Mouse (Mus musculus) B cell, adult 2 months (primary cell): ENCODE measurements around the gene Tmem169.
"Not testable (repeated sequence)": the region's sequence is repeated elsewhere in the genome, so short reads cannot be mapped to it uniquely, and the experiment has no call there.

Experiments used
- DNase-seq, 2 experiments: peaks; one replicate each; pipeline ENCODE4 v3.0.0; 2022

Gene Tmem169

DNA sequence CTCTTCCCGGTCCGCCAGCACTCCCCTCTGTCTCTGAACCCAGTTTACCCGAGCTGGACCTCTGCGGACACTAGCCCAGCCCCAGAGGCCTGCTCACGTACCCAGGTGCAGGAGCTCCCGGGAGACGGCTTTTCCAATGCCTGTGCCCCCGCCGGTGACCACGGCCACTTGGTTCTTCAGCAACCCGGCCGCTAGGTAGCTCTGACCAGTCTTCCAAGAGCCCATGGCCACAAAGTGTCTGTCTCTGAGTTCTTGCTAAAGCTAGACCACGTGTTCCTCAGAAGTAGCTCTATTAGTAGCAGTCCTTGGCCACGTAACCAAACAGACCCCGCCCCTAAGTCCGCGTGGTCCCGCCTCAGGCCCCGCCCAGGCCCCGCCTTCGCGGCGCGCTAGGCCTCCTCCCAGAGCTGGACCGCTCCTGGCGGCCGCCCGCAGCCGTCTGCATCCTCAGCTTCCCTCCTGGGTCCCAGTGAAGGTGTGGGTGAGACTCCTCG is at the start of gene Tmem169, which contains the start of gene Pecr:
Tmem169 (plus strand) TSS at position 378 of the 494 bp plus-strand sequence.
Pecr (minus strand) TSS at position 323 of the 494 bp plus-strand sequence.
- DNase-seq, result peak; percentile 93 to 94

- peak; percentile 55 to 59 for DNase-seq
These were observed 47.7 kb upstream of the Tmem169 start for GRCm38 (mm10) chr1:72236363-72237006.

DNA sequence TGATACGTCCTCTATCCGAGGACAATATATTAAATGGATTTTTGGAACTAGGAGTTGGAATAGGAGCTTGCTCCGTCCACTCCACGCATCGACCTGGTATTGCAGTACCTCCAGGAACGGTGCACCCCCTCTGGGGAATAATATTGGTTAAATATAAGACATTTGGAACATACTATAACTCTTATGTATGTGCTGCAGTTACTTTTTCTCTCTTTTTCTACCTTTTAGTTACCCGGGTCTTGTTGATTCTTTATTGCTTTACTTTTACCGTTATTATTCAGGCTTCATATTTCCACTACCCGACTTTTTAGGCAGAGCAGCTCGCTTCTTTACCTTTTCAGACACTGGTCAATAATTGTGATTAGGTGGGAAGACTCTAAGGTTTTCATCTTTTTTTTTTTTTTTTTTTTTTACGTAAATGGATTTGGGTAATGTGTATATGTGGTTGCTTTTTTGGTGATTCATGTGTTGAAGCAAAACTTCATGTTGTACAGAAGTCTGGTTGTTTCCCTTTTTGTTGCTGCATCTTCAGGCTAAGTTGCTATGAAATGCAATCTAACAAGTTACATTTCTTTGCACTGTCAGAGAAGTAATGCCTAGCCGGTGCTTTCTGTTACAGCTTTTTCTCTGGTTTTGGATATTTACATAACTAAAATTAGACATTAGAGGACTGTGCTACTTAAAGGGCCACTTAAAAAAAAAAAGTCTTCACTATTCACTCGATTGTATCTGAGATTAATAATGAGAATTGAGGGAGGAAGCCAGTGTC is 47.0 kb upstream of the Tmem169 start:
- peak; percentile 59 to 62 for DNase-seq

DNA sequence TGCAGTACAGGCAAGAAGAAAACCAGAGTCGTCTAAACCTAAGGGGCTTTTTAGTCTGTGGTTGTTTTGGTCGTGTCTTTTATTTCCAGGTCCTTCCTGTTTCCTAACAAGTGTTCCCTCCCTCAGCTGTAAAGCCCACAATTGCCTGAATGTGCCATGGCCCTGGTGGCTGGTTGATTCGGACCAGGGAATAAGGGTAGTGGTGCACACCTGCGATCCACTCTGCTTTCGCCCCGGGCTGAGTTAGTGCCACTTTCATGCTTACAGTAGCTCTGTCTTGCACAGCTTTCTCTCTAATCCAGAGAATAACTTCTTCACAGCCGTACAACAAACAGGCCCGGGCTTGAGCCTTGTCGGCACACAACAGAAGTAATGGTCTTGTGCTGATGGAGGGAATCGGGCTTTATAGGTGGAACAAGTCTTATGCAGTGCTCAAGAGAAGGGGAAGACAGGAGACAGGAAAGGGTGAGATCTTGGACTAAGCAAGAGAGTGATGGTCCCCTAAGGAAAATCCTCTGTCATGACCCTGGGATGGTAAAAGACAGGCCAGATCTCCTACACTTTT is 46.1 kb upstream of the Tmem169 start:
- no peak for DNase-seq

DNA sequence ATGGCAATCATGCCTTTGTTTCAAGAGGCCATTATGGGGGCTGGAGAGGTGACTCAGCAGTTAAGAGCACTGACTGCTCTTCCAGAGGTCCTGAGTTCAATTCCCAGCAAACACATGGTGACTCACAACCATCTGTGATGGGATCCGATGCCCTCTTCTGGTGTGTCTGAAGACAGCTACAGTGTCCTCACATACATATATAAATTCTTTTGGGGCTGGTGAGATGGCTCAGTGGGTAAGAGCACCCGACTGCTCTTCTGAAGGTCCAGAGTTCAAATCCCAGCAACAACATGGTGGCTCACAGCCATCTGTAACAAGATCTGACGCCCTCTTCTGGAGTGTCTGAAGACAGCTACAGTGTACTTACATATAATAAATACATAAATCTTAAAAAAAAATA is 45.1 kb upstream of the Tmem169 start:
- DNase-seq, result not testable (repeated sequence)

DNA sequence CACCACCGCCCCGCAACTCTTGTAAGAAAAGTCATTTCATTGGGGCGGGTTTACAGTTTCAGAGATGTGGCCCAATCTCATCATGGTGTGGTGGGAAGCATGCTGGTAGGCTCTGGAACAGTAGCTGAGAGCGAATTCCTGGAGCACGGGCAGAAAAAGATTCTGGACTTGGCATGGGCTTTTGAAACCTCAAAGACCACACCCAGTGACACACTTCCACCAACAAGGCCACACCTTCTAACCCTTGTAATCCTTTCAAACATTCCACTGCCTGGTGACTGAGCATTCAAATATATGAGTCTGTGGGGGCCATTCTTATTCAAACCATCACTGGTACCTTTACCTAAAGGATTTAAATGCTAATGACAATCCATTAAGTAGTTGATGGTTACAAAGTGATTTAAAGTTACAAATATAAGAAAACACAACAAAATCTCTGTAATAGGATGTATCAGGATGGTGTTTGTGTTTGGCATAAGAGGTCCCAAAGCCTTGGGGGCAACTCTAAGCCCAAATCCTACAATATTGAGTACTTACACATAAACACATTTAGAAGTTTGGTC is 41.5 kb upstream of the Tmem169 start:
- no peak for DNase-seq

GRCm38 (mm10) chr1:72243656-72244316 is 40.4 kb upstream of the Tmem169 start:
- peak; percentile 98 to 99 for DNase-seq

DNA sequence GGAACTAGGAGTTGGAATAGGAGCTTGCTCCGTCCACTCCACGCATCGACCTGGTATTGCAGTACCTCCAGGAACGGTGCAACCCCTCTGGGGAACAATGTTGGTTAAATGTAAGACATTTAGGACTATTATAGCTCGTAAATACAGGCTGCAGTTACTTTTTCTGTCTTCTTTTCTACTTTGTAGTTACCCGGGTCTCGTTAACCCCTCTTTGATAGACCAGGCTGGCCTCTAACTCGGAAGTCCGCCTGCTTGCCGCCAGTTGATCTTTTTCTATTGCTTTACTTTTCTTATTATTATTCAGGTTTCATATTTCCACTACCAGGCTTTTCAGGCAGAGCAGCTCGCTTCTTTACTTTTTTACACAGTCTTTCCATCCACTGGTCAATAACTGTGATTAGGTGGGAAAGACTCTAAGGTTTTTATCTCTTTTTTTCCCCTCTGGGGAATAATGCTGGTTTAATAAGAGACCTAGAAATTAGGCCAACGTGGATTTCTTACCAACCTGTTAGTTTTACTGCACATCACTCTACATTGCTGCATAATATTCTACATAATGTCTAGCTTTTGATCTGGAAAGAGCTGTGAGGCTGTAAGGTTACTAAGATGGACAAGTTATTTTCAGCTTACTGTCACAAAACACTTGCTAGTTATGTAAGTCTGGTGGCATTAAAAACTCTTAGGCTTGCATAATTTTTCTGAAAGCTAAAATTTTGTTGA is 39.7 kb upstream of the Tmem169 start:
- no peak for DNase-seq

GRCm38 (mm10) chr1:72248226-72248737 is 35.9 kb upstream of the Tmem169 start:
- not testable (repeated sequence) for DNase-seq

DNA sequence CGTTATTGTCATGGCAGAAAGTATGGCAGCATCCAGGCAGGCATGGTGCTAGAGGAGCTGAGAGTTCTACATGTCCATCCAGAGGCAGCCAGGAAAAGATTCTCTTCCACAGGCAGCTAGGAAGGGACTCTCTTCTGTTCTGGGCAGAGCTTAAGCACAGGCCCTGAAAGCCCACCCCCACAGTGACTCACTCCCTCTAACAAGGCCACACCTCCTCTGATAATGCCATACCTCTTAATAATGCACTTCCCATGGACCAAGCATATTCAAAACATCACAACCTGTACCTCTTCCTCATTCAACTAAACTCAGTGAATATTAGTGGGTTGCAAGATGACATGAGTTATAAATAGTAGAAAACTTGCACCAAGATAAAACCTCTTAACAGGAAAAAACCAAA is 32.4 kb upstream of the Tmem169 start:
- DNase-seq, result no peak

DNA sequence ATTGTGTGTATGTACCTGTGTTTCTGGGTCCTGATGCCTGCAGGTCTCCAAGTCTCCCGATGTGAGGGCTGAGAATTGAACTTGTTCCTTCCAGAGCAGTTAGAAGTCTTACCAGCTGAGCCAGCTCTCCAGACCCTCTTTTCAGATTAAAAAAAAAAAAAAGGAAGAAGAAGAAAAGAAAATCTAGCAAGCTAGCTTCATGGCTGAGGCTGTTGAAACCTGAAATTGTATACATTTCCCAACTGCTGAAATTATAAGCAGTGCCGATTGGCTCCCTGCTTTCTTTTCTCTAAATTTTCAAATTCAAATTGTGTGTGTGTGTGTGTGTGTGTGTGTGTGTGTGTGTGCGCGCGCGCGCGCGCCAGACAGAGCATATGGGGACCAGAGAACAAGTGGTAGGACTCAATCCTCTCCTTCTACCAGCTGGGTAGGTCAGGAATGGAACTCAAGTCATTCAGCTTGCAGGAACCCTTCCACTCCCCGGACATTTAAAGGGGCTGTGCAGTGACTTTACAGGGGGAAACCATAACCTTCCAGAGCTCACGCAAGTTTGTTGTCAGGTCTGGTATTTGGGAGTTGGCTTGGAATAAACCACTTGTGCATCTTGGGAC is 30.2 kb upstream of the Tmem169 start:
- DNase-seq, result peak; percentile 29 to 33

DNA sequence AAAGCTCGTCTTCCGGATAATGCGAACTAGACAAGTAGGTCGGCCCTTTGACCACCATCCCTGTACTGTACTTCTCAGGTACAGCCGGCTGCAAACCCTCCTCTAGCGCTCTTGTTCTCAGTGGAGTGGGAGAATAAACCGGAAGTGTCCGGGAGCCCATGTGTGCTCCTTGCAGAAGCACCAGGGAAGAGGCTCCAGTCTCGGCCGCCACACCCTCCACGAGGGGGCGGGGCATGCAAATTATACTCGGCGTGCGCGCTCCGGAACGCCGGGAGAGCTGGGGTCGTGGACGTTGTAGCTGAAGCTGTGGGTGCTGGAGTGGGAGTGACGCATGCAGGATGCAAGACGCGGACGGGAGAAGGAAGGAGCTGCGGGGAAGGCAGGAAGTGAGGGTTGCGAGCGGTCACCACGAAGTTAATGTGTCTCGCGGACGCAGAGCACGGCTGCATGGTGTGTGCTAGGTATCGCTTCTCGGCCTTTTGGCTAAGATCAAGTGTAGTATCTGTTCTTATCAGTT is 29.6 kb upstream of the Tmem169 start:
- peak; percentile 89 to 91 for DNase-seq

GRCm38 (mm10) chr1:72255062-72255853 is 28.9 kb upstream of the Tmem169 start:
- DNase-seq, result peak; percentile 59 to 63

DNA sequence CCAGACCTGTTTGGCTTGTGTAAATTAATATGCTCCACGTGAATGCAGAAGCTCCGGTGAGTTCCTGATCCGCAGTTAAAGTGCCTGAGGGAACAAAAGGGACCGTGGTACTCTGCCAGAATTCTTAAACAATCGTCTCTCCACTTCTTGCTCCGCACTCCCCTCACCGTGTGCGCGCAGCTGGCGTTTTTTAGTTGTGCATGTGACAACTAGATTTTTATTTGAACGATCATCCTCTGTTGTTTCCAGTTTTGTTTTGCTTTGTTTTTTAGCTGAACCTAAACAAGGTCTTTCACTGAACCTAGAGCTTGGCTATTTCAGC is 28.4 kb upstream of the Tmem169 start:
- no peak for DNase-seq

DNA sequence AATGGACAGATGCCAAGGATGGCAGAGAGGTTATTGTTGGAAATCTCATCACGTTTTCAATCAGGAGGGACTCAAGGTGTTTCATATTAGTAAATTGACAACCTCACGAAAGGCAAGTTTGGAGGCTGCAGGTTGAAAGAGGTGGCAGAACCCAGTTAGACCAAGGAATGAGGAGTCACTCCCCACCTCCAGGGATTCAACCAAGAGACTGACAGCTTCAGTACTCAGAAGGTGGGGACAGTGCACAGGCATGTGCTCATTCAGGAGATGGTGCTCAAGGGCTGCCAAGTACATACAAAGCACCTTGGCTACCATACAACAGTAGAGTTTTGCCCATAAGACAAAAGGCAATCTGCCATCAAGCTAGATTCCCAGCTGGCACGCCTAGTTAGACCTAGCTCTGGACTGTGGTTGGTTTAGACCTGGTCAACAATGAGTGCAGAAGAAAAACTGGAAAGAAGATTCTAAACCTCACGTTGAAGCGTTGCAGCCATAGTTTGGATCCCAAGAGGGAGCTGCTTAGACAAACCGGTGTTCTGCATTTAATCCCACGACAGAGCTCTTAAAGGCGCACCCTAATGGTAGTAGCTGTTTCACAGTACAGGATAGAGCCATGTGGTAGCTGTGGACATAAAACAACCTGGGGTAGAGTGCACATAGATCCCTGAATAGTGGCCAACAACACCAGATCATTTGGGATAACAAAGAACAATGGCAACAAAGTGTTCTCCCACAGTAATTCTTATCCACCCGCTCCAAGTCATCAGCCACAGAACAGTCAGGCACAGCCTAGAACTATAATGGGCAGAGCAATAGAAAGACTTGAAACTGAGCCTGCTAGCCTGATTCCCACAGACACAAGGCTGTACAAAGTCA is 27.6 kb upstream of the Tmem169 start:
- DNase-seq, result no peak

GRCm38 (mm10) chr1:72263099-72263498 is 21.1 kb upstream of the Tmem169 start:
- DNase-seq, result no peak

GRCm38 (mm10) chr1:72278085-72278484 is 6.1 kb upstream of the Tmem169 start:
- DNase-seq, result no peak

DNA sequence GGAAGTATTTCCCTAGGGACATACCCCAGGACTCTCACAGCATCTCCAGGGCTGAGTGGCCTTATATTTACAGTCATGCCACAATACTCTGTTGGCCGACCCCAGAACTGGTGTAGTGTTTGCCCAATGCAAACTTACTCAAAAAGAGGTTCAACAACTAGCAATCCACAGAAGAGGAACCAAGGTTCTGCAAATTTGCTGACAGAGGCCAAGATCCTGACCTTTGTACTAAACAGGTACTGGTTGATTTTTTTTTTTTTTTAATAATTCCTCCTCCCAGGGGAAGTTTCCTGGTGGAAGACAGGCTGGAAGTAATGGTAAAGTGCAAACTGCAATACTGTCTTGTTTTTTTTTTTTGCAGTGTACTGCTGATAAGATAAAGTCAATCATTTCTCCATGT is 1.6 kb upstream of the Tmem169 start:
- DNase-seq, result no peak

DNA sequence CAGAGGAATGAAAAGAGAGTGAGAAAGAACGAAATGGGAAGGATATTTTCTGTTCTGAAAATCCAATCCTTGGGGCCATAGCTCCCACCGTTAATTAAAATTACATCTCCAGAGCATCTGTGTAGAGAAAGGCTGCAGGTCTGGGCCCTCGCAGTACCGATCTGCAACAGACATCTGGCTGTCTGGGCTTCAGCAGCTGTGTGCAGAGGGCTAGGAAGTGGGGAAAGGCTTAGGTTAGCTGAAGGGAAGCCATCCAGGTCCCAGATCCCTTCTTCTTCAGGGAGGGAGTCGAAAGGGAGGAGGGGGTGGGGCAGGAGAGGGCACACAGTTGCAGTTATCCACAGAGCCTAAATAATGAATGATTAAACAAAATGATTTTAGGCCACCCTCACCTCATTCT is 370 bp downstream of the Tmem169 start:
- DNase-seq, result no peak

DNA sequence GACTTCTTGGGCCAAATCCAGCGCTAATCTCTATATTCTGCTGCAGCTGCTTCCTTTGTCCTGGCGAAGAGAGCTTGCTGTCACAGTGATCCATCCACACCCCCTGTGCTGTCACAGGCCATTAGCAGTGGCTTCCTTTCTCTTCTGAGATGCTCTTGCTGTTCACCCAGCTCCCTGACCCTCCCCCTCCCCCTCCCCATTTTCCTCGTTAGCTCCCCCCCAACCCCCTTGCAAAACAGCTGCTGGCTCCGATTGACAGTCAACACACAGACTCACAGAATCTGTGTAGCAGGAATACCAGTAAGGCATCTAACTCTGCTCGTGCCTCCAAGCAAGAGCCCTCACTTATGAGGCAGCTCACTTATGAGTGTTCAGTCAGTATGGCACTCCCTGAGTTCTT is 2.7 kb downstream of the Tmem169 start:
- DNase-seq, result no peak
